Mouse (Mus musculus): ENCODE measurements at regions not wholly inside any gene's neighbourhood (a gene's known extent, or its start where the extent isn't known, plus 50 kb on each side); places are given as distances from the start of the nearest gene placed in this dataset.

- TF ChIP-seq POLR2A (IDR thresholded peaks at IDR 0.05; ENCODE audit: borderline replicate concordance, insufficient read depth, low read length): no peak
- TF ChIP-seq CTCF (IDR thresholded peaks at IDR 0.05; ENCODE audit: borderline replicate concordance, insufficient read depth, low read depth, low read length): no peak
These were observed 200.1 kb downstream of the Gm7361 start for GRCm38 (mm10) chr5:26457627-26458026.

Data from cerebellum, adult 2 months (tissue).